Mouse (Mus musculus) ES-E14 (cell line): Measurements from ENCODE around the gene Slc29a4. TPM values are rescaled to one million over a fixed set of nuclear protein-coding genes. Genes with fewer than 3 reads are reported as not detected.

ENCODE experiments used
- DNase-seq: peaks from one replicate; pipeline ENCODE4 v3.0.0-alpha.2; 2013; ENCODE audit warnings: low read depth, low spot score
- H3K27ac ChIP-seq: 2 replicates; pipeline ENCODE4 v1.5.1; 2012; ENCODE audit warnings: low read depth, mild to moderate bottlenecking, low read length, moderate library complexity, mixed read lengths; ENCODE audit not compliant: poor library complexity, insufficient read depth, severe bottlenecking
- H3K36me3 ChIP-seq: 2 replicates; pipeline ENCODE4 v1.6.1; 2012; ENCODE audit warnings: mild to moderate bottlenecking, low read length, moderate library complexity, mixed read lengths; ENCODE audit not compliant: control insufficient read depth, poor library complexity, insufficient read depth, severe bottlenecking
- H3K4me1 ChIP-seq, 2 experiments: fragments of 150-350 bp in 1 of 2; sonication (generic) in 1 of 2; 2 replicates each; pipeline ENCODE4 v1.6.1; 2012; ENCODE audit warnings: low read length in 2 of 2, mild to moderate bottlenecking in 1 of 2, mixed read lengths in 1 of 2; ENCODE audit not compliant: control insufficient read depth in 2 of 2, insufficient read depth in 2 of 2, poor library complexity in 1 of 2
- H3K4me3 ChIP-seq, 2 experiments: fragments of 150-350 bp in 1 of 2; sonication (generic) in 1 of 2; 2 replicates each; pipeline ENCODE4 v1.5.1; 2012; ENCODE audit warnings: low read length in 2 of 2, low read depth in 1 of 2, mild to moderate bottlenecking in 1 of 2, mixed read lengths in 1 of 2; ENCODE audit not compliant: insufficient read depth in 1 of 2, poor library complexity in 1 of 2, severe bottlenecking in 1 of 2
- H3K9ac ChIP-seq: 2 replicates; pipeline ENCODE4 v1.6.1; 2012; ENCODE audit warnings: low read depth, mild to moderate bottlenecking, low read length, mixed read lengths; ENCODE audit not compliant: poor library complexity, insufficient read depth, severe bottlenecking
- H3K9me3 ChIP-seq: fragments of 150-350 bp; sonication (generic); 2 replicates; pipeline ENCODE4 v1.6.1; 2012; ENCODE audit warnings: low read depth, mild to moderate bottlenecking, low read length; ENCODE audit not compliant: control insufficient read depth, insufficient read depth
- CHD2 ChIP-seq: IDR thresholded peaks from 2 replicates; pipeline ENCODE4 v1.6.1; 2014; ENCODE audit warnings: mild to moderate bottlenecking, low read depth, low read length, inconsistent platforms
- HCFC1 ChIP-seq: IDR thresholded peaks from 2 replicates; pipeline ENCODE4 v1.6.1; 2012; ENCODE audit warnings: low read length, inconsistent platforms, borderline replicate concordance; ENCODE audit not compliant: insufficient read depth
- MAFK ChIP-seq: IDR thresholded peaks from 2 replicates; pipeline ENCODE4 v1.6.1; 2014; ENCODE audit warnings: mild to moderate bottlenecking, low read depth, low read length, inconsistent platforms; ENCODE audit not compliant: insufficient read depth
- ZC3H11A ChIP-seq: IDR thresholded peaks from 2 replicates; pipeline ENCODE4 v1.6.1; 2012; ENCODE audit warnings: low read depth, mild to moderate bottlenecking, inconsistent platforms, low read length, borderline replicate concordance
- ZNF384 ChIP-seq: IDR thresholded peaks from 2 replicates; pipeline ENCODE4 v1.6.1; 2012; ENCODE audit warnings: low read depth, low read length, inconsistent platforms
- in situ Hi-C, 2 experiments: fragments of 600-800 bp; cut with MboI; formaldehyde crosslinking; loops; one replicate each; pipeline ENCODE4 v1.15.1; 2025; ENCODE audit warnings: low sequenced_read_pairs in 2 of 2, inconsistent platforms in 1 of 2; ENCODE audit not compliant: unreplicated experiment in 2 of 2
- total RNA-seq: library from RNA; depleted of rRNA; stranded (reverse); fragments of 300-350 nt; gene quantifications from 2 replicates; pipeline ENCODE4 v1.2.3, GENCODE M21; 2012; rRNA removed

Slc29a4 gene
- total RNA-seq, 1 experiment, result 9.4 TPM

GRCm38 (mm10) chr5:142769641-142770040 lies 77.3 kb downstream of the Slc29a4 start:
- Histone ChIP-seq H3K27ac (no peak overlapping the region), H3K9me3 (no peaks in the 10 kb centered on the region), H3K4me3 (no peak overlapping the region), H3K4me1 (peaks cover 11 to 21% of the 10 kb centered on the region in 2 experiments), H3K36me3 (peaks cover 18% of the 10 kb centered on the region; the same call in 1 of the 2 replicates), H3K9ac (no peak overlapping the region)
- TF ChIP-seq CHD2, result no peak
- TF ChIP-seq MAFK, result no peak
- TF ChIP-seq ZC3H11A, result no peak
- no peak for TF ChIP-seq HCFC1
- in situ Hi-C loops, result no loop called here
- DNase-seq, result no peak

GRCm38 (mm10) chr5:142771034-142771433 lies 78.7 kb downstream of the Slc29a4 start:
- no peak for TF ChIP-seq ZC3H11A
- TF ChIP-seq MAFK, result no peak
- no peak for TF ChIP-seq CHD2
- TF ChIP-seq HCFC1, result no peak
- TF ChIP-seq ZNF384, result no peak
- DNase-seq, result no peak
- peaks cover 11 to 22% of the 10 kb centered on the region in 2 experiments for H3K4me1 ChIP-seq
- H3K4me3 ChIP-seq, result no peak overlapping the region
- no peaks in the 10 kb centered on the region for H3K9me3 ChIP-seq
- no peak overlapping the region for H3K27ac ChIP-seq
- in situ Hi-C loops, result no loop called here
- peaks cover 20% of the 10 kb centered on the region; the same call in 1 of the 2 replicates for H3K36me3 ChIP-seq
- no peak overlapping the region for H3K9ac ChIP-seq

GRCm38 (mm10) chr5:142771964-142772363 lies 79.7 kb downstream of the Slc29a4 start:
- in situ Hi-C loops, result no loop called here
- Histone ChIP-seq H3K4me1 (peaks cover 11 to 22% of the 10 kb centered on the region in 2 experiments), H3K27ac (no peak overlapping the region), H3K4me3 (no peak overlapping the region), H3K36me3 (peaks cover 21% of the 10 kb centered on the region; the same call in 1 of the 2 replicates), H3K9ac (no peak overlapping the region), H3K9me3 (no peaks in the 10 kb centered on the region)
- TF ChIP-seq ZNF384, result no peak
- no peak for TF ChIP-seq ZC3H11A
- TF ChIP-seq MAFK, result no peak
- TF ChIP-seq CHD2, result no peak
- TF ChIP-seq HCFC1, result no peak
- no peak for DNase-seq

Other genes with a start within 250 kb of the Slc29a4 start
- 17.4 and 26.3 TPM in 2 replicates for gene Ap5z1, start 228.6 kb upstream of the Slc29a4 start, total RNA-seq
- 3.5 and 3.6 TPM in 2 replicates for gene Papolb, start 162.4 kb upstream of the Slc29a4 start, total RNA-seq
- gene Radil, start 141.4 kb upstream of the Slc29a4 start, total RNA-seq, result 6.2 and 6.8 TPM in 2 replicates
- gene Mmd2, start 83.7 kb upstream of the Slc29a4 start, total RNA-seq, result 1.2 and 2.2 TPM in 2 replicates
- 62.4 and 69.7 TPM in 2 replicates for gene Wipi2, start 64.8 kb upstream of the Slc29a4 start, total RNA-seq
- gene Tnrc18, start 125.2 kb downstream of the Slc29a4 start, total RNA-seq, result 12.9 and 20.7 TPM in 2 replicates
- 20.1 and 27.1 TPM in 2 replicates for gene Fbxl18, start 202.9 kb downstream of the Slc29a4 start, total RNA-seq
- 3,755 and 4,692 TPM in 2 replicates for gene Actb, start 214.2 kb downstream of the Slc29a4 start, total RNA-seq